Mouse (Mus musculus) liver, postnatal 0 days (tissue): ENCODE measurements around the gene A930009A15Rik.

ENCODE experiments used
- CTCF ChIP-seq: sonication (generic); IDR thresholded peaks from 2 replicates; pipeline ENCODE4 v1.5.1; 2016; ENCODE audit warnings: antibody characterized with exemption, low read depth
- EP300 ChIP-seq: IDR thresholded peaks from 2 replicates; pipeline ENCODE4 v1.6.1; 2016; ENCODE audit warnings: antibody characterized with exemption, low read depth, mild to moderate bottlenecking

DNA sequence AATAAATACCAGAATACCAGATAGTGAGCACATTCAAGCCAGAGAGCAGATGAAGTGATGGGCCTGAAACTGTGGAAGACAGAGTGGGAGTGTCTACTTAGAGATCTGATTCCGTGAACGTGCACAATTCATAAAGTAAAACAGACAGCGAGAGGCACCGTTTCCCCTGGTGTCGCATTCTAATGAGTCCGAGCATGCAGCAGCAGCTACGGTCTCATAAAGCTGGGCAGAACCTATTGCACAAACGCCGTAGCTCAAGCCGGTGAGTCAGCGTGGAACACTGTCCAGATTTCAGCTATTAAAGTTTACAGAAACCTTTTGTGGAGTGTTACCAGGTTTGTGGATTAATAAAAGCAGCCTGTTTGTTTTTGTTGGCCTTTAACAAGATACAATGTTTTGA is 23.4 kb downstream of the A930009A15Rik start:
- TF ChIP-seq CTCF: no peak
- TF ChIP-seq EP300: no peak
